Mouse (Mus musculus) spleen, postnatal 4 days (tissue): ENCODE measurements around the gene Naaa.

Source experiments
- DNase-seq, 2 experiments: peaks; one replicate each; pipeline ENCODE4 v3.0.0; 2022; ENCODE audit warnings: low spot score in 2 of 2

Gene Naaa

GRCm38 (mm10) chr5:92263761-92264359 lies 14.1 kb downstream of the Naaa start:
- no peak for DNase-seq

GRCm38 (mm10) chr5:92262646-92263045 lies 15.3 kb downstream of the Naaa start:
- DNase-seq = no peak

GRCm38 (mm10) chr5:92256218-92256617 lies 21.8 kb downstream of the Naaa start, which contains the start of gene Ppef2:
TSS of gene Ppef2 (minus strand) at chr5:92256278.
- no peak for DNase-seq

- no peak for DNase-seq
Observed at GRCm38 (mm10) chr5:92254476-92254875, 23.5 kb downstream of the Naaa start.

- DNase-seq = no peak
Observed at GRCm38 (mm10) chr5:92252797-92253343, 25.1 kb downstream of the Naaa start.

GRCm38 (mm10) chr5:92252031-92252430 lies 25.9 kb downstream of the Naaa start:
- no peak for DNase-seq

- DNase-seq = no peak
Observed at GRCm38 (mm10) chr5:92248614-92249013, 29.4 kb downstream of the Naaa start.

GRCm38 (mm10) chr5:92245483-92245882 lies 32.5 kb downstream of the Naaa start:
- DNase-seq = no peak

- DNase-seq = no peak
Observed at GRCm38 (mm10) chr5:92244900-92245299, 33.1 kb downstream of the Naaa start.

GRCm38 (mm10) chr5:92240769-92241168 lies 37.2 kb downstream of the Naaa start:
- no peak for DNase-seq

- no peak for DNase-seq
Observed at GRCm38 (mm10) chr5:92239333-92240232, 38.4 kb downstream of the Naaa start.

GRCm38 (mm10) chr5:92234939-92235557 lies 42.9 kb downstream of the Naaa start:
- DNase-seq = no peak

GRCm38 (mm10) chr5:92233366-92233765 lies 44.6 kb downstream of the Naaa start:
- no peak for DNase-seq

GRCm38 (mm10) chr5:92231836-92232235 lies 46.1 kb downstream of the Naaa start:
- DNase-seq = no peak

GRCm38 (mm10) chr5:92230306-92230705 lies 47.7 kb downstream of the Naaa start:
- DNase-seq = no peak

- no peak for DNase-seq
Observed at GRCm38 (mm10) chr5:92229514-92229913, 48.5 kb downstream of the Naaa start.

GRCm38 (mm10) chr5:92228776-92229175 lies 49.2 kb downstream of the Naaa start:
- DNase-seq = no peak

- DNase-seq = no peak
Observed at GRCm38 (mm10) chr5:92227782-92228181, 50.2 kb downstream of the Naaa start.

- DNase-seq = no peak
Observed at GRCm38 (mm10) chr5:92220287-92220902, 57.6 kb downstream of the Naaa start.

- DNase-seq = no peak
Observed at GRCm38 (mm10) chr5:92219826-92220225, 58.1 kb downstream of the Naaa start.

- DNase-seq = no peak
Observed at GRCm38 (mm10) chr5:92218915-92219793, 58.8 kb downstream of the Naaa start.
